Mouse (Mus musculus) G1E (cell line): ENCODE results near the gene Ces2b.

Experiments used
- CTCF ChIP-seq: IDR thresholded peaks from 2 replicates; pipeline ENCODE4 v1.5.1; 2012; ENCODE audit warnings: low read depth, low read length, inconsistent platforms, mixed read lengths
- GATA1 ChIP-seq: IDR thresholded peaks from 2 replicates; pipeline ENCODE4 v1.6.1; 2012; ENCODE audit warnings: borderline replicate concordance, low read length, inconsistent platforms, mixed read lengths
- GATA2 ChIP-seq: IDR thresholded peaks from 2 replicates; pipeline ENCODE4 v1.6.1; 2012; ENCODE audit warnings: low read depth, low read length, inconsistent platforms, borderline replicate concordance
- POLR2AphosphoS5 ChIP-seq: IDR thresholded peaks from 2 replicates; pipeline ENCODE4 v1.6.1; 2012; ENCODE audit warnings: low read depth, low read length, inconsistent platforms; ENCODE audit not compliant: insufficient replicate concordance

DNA sequence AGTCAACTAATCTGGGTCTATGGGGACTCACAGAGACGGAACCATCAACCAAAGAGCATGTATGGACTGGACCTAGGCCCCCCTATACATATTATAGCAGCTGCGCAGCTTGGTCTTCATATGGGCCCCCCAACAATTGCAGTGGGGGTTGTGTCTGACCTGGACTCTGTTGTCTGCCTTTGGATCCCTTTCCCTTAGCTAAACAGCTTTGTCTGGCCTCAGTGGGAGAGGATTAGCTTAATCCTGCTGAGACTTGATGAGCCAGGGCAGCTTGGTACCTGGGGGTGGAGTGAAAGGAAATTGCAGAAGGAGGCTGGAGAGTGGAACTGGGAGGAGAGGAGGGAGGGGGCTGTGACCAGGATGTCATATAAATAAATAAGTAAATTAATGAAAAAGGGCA is 25.2 kb upstream of the Ces2b start:
- no peak for TF ChIP-seq CTCF
- TF ChIP-seq GATA2: no peak
- no peak for TF ChIP-seq GATA1
- no peak for TF ChIP-seq POLR2AphosphoS5
